Mouse (Mus musculus) intestine, embryonic 16.5 days (tissue): Measurements from ENCODE around the gene Muc5ac. TPM values are rescaled to one million over a fixed set of nuclear protein-coding genes. Genes with fewer than 3 reads are reported as not detected.
A peak's percentile ranks its signal among the peaks of the same experiment; 100 is the strongest.

Source experiments
- ATAC-seq: fragments of 200-750 bp; cut with Nextera tagmentation; 2 replicates; pipeline ENCODE4 v1.8.0; 2017; ENCODE audit warnings: moderate TSS enrichment, moderate library complexity
- H3K27ac ChIP-seq: fragments of 300-500 bp; sonication (generic); 2 replicates; pipeline ENCODE4 v1.5.1; 2014; ENCODE audit warnings: mild to moderate bottlenecking, low read length
- H3K27me3 ChIP-seq: fragments of 300-500 bp; sonication (generic); replicated peaks from 2 replicates; pipeline ENCODE4 v1.6.1; 2014; ENCODE audit warnings: low read length, control low read depth, mixed read lengths; ENCODE audit not compliant: control insufficient read depth, insufficient read depth
- H3K36me3 ChIP-seq: fragments of 300-500 bp; sonication (generic); 2 replicates; pipeline ENCODE4 v1.6.1; 2014; ENCODE audit warnings: low read length, control low read depth; ENCODE audit not compliant: control insufficient read depth, insufficient read depth
- H3K4me1 ChIP-seq: fragments of 300-500 bp; sonication (generic); 2 replicates; pipeline ENCODE4 v1.6.1; 2014; ENCODE audit warnings: low read length, control low read depth, mixed read lengths; ENCODE audit not compliant: control insufficient read depth, insufficient read depth
- H3K4me2 ChIP-seq: fragments of 300-500 bp; sonication (generic); 2 replicates; pipeline ENCODE4 v1.6.1; 2014; ENCODE audit warnings: low read depth, low read length, control low read depth
- H3K4me3 ChIP-seq: fragments of 300-500 bp; sonication (generic); 2 replicates; pipeline ENCODE4 v1.5.1; 2014; ENCODE audit warnings: mild to moderate bottlenecking, low read length
- H3K9ac ChIP-seq: fragments of 300-500 bp; sonication (generic); 2 replicates; pipeline ENCODE4 v1.6.1; 2014; ENCODE audit warnings: low read depth, low read length
- H3K9me3 ChIP-seq: fragments of 300-500 bp; sonication (generic); 2 replicates; pipeline ENCODE4 v1.6.1; 2016; ENCODE audit warnings: low read length, control low read depth; ENCODE audit not compliant: control insufficient read depth
- WGBS: fragments of 180-500 bp; shearing (Covaris S2); extraction: QIAGEN DNeasy Blood & Tissue Kit; methylation state at CpG from one replicate; pipeline ENCODE4 v1.1.7; 2014; 5-methylcytosine and 5-hydroxymethylcytosine counted together
- polyA plus RNA-seq: library from polyadenylated mRNA; unstranded; fragments of >200 nt; fragmentation: Nextera tagmentation; extraction: Ambion mirVana; gene quantifications from 2 replicates; pipeline ENCODE4 v1.2.1, GENCODE M21; 2015

Gene Muc5ac
- not detected in 2 replicates for polyA plus RNA-seq

DNA sequence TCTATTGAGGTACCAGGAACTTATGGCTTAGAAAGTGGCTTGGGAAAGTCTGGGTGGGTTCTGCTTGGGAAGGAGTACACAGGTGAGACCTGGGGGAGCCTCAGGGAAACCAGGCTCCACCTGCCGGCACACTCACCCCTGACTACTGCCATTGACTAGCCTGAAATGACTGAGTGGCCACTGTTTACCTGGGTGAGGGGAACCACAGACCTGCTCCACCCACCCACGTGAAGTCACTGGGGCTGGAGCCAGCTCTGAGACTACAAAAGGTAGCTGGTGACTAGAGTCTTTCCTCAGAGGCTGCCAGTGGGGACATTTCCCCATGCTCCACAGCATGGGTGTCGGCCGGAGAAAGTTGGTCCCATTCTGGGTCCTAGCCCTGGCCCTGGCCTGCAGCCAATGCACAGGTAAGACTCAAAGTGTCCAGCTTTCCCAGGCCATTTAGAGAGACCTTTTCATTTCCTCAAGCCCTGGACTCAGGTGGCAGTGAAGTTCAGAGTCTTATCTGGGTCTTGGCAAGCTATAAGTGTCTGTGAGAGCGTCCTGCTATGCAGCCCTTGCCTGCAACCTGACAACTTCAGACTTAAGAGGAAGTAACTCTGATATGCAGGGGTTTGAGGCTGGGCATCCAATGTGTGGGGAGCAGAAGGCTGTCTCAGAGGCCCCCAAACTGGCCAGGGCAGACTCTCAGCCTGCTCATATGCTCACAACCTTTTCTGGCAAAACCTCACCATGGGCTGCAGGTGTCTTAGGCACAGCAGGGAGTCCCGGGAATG lies at the start of gene Muc5ac:
Gene Muc5ac (plus strand): TSS at position 296 of the 776 bp plus-strand sequence.
- Histone ChIP-seq H3K4me1 (no peaks in the 10 kb centered on the region), H3K9ac (no peak within 1 kb of the TSS), H3K9me3 (no peaks in the 10 kb centered on the region), H3K27me3 (no peaks in the 10 kb centered on the region), H3K4me2 (no peak within 1 kb of the TSS), H3K4me3 (no peak within 1 kb of the TSS), H3K27ac (no peak within 1 kb of the TSS), H3K36me3 (no peaks in the 10 kb centered on the region)
- 75% methylated on average over 6 of the region's 6 CpGs for WGBS
- ATAC-seq, result no peak

DNA sequence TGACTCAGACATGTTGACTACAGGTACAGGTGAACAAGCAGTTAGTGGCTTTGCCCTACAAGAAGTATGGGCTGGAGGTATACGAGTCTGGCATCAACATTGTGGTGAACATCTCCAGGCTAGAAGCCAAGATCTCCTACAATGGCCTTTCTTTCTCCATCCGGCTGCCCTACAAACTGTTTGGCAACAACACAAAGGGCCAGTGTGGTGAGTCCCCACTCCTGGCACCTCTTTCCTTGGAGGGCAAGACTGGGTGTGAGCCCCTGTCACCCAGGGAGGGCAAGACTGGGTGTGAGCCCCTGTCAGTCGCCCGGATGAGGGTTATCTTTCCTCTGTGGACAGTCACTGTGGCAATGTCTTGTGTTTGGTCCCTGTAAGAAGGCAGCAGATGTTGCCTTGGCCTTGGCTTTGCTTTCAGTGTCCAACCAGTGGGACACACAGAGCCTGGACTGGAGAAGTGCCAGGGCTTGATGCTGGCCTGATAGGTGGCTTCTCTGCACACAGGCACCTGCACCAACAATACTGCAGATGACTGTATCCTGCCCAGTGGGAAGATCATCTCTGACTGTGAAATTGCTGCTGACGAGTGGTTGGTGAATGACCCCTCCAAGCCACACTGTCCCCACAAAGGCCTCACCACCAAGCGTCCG lies 41.2 kb upstream of the Muc5ac start:
- H3K4me1 ChIP-seq, result no peaks in the 10 kb centered on the region
- H3K9ac ChIP-seq, result no peak overlapping the region
- no peaks in the 10 kb centered on the region for H3K27me3 ChIP-seq
- 84% methylated on average over 7 of the region's 7 CpGs for WGBS
- no peaks in the 10 kb centered on the region for H3K36me3 ChIP-seq
- no peak overlapping the region for H3K4me2 ChIP-seq
- ATAC-seq, result no peak
- no peak overlapping the region for H3K4me3 ChIP-seq
- no peak overlapping the region for H3K27ac ChIP-seq
- no peaks in the 10 kb centered on the region for H3K9me3 ChIP-seq

DNA sequence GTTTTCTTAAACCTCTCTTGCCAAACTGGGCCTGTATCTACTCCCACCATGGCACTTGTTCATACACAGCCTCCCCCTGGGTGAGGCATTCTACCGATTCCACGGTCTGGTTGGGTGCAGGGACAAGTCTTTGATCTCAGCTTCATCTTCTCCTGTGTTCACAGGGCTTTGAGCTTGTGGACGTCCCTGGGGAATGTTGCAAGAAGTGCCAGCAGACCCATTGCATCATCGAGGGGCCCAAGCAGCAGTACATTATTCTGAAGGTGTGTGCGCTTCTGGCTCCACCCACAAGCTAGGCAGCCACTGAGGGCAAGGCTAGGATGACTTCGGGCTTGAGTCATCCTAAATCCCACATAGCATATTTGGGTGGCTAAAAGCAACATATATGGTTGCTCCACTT lies 36.3 kb upstream of the Muc5ac start:
- ATAC-seq, result no peak
- Histone ChIP-seq H3K9me3 (no peaks in the 10 kb centered on the region), H3K27me3 (no peaks in the 10 kb centered on the region), H3K4me2 (no peak overlapping the region), H3K27ac (no peak overlapping the region), H3K9ac (no peak overlapping the region), H3K36me3 (no peaks in the 10 kb centered on the region), H3K4me1 (no peaks in the 10 kb centered on the region), H3K4me3 (no peak overlapping the region)
- 74% methylated on average over 6 of the region's 6 CpGs for WGBS

DNA sequence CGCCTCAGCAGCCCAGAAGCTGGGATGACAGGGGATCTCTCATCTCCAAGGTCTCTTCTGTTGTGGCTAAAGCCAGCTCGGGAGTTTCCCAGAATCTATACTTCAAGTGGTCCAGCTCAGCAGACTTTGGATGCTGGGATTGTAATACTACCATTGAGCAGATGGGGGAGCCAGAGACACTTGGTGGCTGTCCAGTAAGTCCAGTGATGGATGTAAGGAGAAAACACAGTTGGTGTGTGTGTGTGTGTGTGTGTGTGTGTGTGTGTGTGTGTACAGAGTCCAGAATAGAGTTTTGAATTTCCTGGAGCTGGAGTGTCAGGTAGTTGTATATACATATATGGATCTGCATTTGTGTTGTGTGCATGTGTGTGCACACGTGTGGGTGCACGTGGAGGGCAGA lies 32.9 kb upstream of the Muc5ac start:
- Histone ChIP-seq H3K27me3 (no peaks in the 10 kb centered on the region), H3K9me3 (no peaks in the 10 kb centered on the region), H3K9ac (no peak overlapping the region), H3K4me1 (no peaks in the 10 kb centered on the region), H3K4me3 (no peak overlapping the region), H3K36me3 (no peaks in the 10 kb centered on the region), H3K4me2 (no peak overlapping the region), H3K27ac (no peak overlapping the region)
- no peak for ATAC-seq
- WGBS, result 46% methylated on average over 4 of the region's 4 CpGs

DNA sequence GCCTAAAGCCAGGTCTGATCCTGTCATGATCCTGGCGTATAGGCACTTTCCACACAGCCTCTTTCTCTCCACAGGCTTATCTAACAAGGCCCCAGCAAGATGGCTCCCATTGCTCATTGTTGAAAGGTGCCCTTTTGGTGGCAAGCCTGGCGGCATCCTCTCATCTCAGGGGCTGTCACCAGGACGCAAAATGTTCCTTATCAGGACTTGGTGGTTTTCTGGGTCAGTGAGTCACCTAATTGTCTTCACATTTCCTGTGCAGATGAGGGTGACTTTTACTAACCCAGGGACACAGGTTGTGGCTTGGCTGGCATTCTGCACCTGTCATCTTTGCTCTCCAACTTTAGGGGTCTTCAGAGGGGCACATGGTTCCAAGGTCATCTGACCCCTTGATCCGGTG lies 30.5 kb upstream of the Muc5ac start:
- H3K4me1 ChIP-seq, result no peaks in the 10 kb centered on the region
- no peak overlapping the region for H3K27ac ChIP-seq
- H3K36me3 ChIP-seq, result no peaks in the 10 kb centered on the region
- no peaks in the 10 kb centered on the region for H3K9me3 ChIP-seq
- 76% methylated on average over 4 of the region's 4 CpGs for WGBS
- no peak overlapping the region for H3K4me3 ChIP-seq
- H3K9ac ChIP-seq, result no peak overlapping the region
- no peaks in the 10 kb centered on the region for H3K27me3 ChIP-seq
- ATAC-seq, result no peak
- no peak overlapping the region for H3K4me2 ChIP-seq

DNA sequence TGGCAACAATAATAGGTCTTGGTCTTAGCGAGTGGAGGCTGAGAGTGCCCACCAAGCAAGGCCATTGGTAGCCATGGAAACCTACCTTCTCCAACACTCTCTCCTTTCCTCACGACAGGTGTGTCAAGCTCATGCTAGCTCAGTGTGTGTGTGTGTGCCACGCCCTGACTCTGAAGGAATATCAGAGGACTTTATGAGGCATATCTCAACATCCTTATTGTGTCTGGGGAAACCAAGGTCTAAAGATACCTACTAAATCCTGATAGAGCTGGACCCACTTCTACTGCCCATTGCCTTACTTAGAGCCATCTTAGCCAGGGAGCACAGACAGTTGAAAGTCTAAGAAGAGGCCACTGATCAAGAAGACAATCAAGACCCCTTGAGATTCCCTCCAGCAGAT lies 18.3 kb upstream of the Muc5ac start:
- ATAC-seq, result peak; percentile 81
- 67% methylated on average over 3 of the region's 3 CpGs for WGBS
- Histone ChIP-seq H3K27me3 (no peaks in the 10 kb centered on the region), H3K27ac (no peak overlapping the region), H3K4me1 (peaks cover 4% of the 10 kb centered on the region; the same call in 1 of the 2 replicates), H3K36me3 (no peaks in the 10 kb centered on the region), H3K9ac (no peak overlapping the region), H3K4me2 (no peak overlapping the region), H3K9me3 (no peaks in the 10 kb centered on the region), H3K4me3 (no peak overlapping the region)

DNA sequence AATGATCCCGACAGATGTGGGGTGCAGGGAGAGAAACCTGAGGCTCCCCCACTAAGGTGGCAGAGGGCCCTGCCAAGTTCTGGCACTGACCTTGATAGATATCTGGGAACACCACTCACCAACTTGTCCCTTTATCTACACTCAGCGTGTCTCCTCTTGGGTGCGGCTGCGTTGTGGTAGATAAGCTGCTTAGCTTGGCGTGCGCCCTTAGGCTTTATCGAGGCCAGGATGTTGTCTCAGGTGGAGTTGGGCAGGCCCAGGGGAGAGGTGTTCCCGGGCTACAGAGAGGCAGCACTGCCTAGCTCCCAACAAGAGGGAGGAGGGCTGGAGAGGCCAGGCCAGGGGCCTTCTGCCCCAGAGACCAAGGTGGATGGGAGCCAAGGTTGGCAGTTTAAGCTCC lies 17.8 kb upstream of the Muc5ac start:
- Histone ChIP-seq H3K4me2 (no peak overlapping the region), H3K27me3 (no peaks in the 10 kb centered on the region), H3K27ac (no peak overlapping the region), H3K9ac (no peak overlapping the region), H3K4me3 (no peak overlapping the region), H3K4me1 (peaks cover 4% of the 10 kb centered on the region; the same call in 1 of the 2 replicates), H3K36me3 (no peaks in the 10 kb centered on the region), H3K9me3 (no peaks in the 10 kb centered on the region)
- WGBS, result 54% methylated on average over 8 of the region's 8 CpGs
- ATAC-seq, result peak; percentile 96

DNA sequence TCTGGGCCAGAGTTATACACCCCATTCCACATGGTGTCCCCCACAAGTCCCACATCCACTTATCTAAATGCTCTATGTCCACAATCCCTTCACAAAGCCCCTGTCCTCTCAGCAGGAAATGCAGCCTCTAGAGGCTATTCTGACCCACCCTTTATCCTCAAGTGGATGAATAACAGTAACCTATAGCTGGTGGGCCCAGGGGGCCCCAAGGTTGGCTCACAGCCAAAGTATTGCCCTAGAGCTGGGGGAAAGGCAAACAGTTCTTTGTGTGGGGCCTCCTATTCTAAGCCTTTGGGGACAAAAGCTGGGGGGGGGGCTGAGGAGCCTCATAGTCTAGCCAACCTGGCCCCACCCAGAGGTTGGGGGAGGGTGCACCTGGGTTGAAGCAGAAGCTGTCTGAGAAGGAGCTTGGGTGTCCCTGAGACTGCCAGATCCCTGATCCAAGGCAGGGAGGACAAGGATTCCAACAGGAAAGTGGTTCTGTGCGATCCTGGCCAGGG lies 16.7 kb upstream of the Muc5ac start:
- no peak for ATAC-seq
- 69% methylated on average over 1 of the region's 1 CpGs for WGBS
- peaks cover 4% of the 10 kb centered on the region; the same call in 1 of the 2 replicates for H3K4me1 ChIP-seq
- no peak overlapping the region for H3K27ac ChIP-seq
- H3K4me2 ChIP-seq, result no peak overlapping the region
- no peak overlapping the region for H3K9ac ChIP-seq
- H3K36me3 ChIP-seq, result no peaks in the 10 kb centered on the region
- H3K27me3 ChIP-seq, result no peaks in the 10 kb centered on the region
- no peaks in the 10 kb centered on the region for H3K9me3 ChIP-seq
- H3K4me3 ChIP-seq, result no peak overlapping the region

DNA sequence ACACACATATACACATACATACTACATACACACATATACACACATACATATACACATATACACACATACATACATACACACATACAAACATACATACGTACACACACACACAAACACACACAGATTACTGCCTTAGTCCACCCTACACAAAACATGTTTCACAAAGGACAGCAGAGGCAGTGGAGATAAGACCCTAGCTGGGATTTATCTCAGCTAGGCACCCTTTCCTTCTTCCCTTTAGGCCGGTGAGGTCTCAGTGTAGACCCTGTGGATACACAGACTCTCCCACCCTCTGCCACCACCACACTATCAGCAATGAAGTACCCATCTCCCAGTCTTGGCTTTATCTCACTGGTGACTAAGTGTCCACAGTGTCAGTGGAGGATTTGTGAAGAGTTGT lies 13.9 kb upstream of the Muc5ac start:
- no peak overlapping the region for H3K27ac ChIP-seq
- H3K4me3 ChIP-seq, result no peak overlapping the region
- H3K4me2 ChIP-seq, result no peak overlapping the region
- no peaks in the 10 kb centered on the region for H3K36me3 ChIP-seq
- 83% methylated on average over 2 of the region's 2 CpGs for WGBS
- no peak overlapping the region for H3K9ac ChIP-seq
- H3K9me3 ChIP-seq, result no peaks in the 10 kb centered on the region
- H3K27me3 ChIP-seq, result no peaks in the 10 kb centered on the region
- ATAC-seq, result no peak
- peaks cover 4% of the 10 kb centered on the region; the same call in 1 of the 2 replicates for H3K4me1 ChIP-seq
